Mouse (Mus musculus): ENCODE measurements around the gene Vamp3. TPM values are rescaled to one million over a fixed set of nuclear protein-coding genes. Genes with fewer than 3 reads are reported as not detected.

The Vamp3 gene
- 77.0 TPM for polyA plus RNA-seq (2017; shearing (Covaris generic))

DNA sequence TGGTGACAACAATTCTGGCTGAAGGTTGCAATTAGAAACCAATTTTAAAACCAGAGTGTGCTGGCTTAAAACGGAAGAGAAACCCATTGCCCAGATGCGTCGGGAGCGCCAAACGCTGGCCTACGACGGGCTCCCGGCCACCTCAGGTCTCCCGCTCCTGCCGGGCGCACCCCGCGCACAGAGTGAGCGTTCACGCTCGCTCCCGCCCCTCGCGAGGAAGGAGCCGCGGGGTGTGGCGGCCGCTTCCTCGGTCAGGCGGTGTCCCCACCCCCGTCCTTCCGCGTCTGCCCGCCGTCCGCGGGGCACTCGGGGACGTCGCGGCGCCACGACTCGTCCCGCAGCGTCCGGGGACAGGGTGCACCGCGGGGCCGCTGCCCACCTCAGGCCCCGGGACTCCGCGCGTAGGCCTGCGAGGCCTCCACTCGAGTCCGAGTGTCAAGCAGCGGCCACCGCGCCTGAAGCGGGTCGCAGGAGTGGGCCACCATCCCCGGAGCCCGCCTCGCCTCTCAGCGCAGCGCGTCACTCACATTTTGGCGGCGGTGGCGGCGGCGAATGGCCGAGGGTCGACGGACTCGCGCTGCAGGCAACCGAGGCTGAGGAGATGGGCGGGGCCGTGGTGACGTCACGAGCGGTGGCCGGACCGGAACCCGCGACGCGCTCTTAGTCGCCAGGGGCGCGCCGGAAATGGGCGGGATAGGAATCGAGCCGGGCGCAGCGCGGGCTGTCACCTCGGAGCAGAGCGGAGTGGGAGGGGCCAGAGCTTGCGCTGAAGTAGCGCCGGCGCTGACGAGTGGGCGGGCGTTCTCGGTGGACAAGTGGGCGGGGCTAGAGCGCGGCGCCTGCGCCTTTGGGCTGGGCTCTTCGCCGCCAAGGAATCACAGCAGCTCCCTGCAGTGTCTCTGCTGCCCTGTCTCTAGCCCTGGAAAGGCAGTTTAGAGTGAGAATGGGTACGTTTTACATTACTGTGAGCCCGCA is at the start of gene Vamp3:
Gene Vamp3 (minus strand): TSS at position 617 of the 975 bp plus-strand sequence.

DNA sequence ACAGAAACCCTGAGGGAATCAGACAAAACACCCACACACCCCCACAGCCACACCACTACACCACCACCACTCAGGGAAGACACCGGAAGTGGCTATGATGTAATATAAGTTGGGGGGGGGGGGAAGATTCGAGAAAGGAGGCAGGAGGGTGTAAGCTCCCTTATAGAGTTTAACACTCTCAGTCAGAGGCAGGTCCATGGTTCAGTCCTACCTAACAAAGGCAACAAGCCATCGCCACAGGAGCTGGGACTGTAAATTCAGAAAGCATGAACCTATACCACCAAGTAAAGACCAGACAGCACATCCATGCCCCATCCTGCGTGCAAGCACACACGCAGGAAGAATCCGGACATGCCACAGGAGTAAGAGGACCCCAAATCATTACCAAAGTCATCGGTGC is 31.5 kb upstream of the Vamp3 start, which contains the start of gene Gm13090:
Gene Gm13090 (plus strand): TSS at position 301 of the 400 bp plus-strand sequence.

DNA sequence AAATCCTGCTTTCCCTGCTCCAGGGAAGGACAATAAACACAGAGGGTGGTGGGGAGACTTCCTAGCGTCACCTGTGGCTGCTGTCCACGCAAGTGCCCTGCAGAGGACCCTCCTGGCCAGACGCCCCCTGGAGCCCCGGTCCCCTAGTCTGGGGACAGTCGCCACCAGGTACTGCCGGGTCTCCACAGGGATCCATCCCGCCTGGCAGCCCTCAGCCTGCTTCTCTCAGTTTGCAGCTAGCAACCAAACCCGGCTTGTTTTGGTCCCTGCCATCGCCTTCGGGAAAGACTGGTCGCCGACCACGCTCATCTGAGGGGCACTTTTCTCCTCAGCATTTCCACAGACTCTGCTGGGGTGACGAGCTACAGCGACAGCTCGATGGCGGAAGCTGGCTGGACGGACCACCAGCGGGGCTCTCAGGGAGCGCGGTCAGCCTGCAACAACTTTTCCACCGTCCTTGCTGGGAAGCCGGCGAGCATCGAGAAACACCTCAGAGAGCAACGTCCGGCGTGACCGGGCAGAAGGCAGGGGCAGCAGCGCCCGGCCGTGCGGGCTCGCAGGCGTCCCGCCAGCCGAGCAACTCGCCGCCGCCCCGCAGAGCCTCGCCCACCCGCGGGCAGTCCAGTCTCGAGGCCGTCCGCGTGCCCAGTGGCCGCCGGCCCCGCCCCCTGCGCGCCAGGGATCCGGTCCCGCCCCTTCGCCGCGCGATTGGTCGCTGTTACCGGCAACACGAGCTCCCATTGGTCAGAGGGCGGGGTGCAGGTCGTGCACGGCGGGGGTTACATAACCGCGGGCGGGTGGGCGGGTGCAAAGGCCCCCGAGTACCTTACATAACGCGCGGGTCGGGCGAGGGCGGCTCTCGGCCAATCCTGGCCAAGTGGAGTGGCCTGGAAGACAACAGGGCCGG is 13.5 kb downstream of the Vamp3 start, which contains the start of gene Per3:
Gene Per3 (minus strand): TSS at position 629 of the 907 bp plus-strand sequence.

Other genes with a start within 250 kb of the Vamp3 start
- 52.8 TPM for gene Errfi1, start 204.0 kb downstream of the Vamp3 start, polyA plus RNA-seq (2017; shearing (Covaris generic))
- gene Park7, start 143.5 kb downstream of the Vamp3 start, polyA plus RNA-seq (2017; shearing (Covaris generic)), result 273 TPM
- 32.9 TPM for gene Tnfrsf9, start 143.4 kb downstream of the Vamp3 start, polyA plus RNA-seq (2017; shearing (Covaris generic))
- not detected for gene Uts2, start 60.9 kb downstream of the Vamp3 start, polyA plus RNA-seq (2017; shearing (Covaris generic))
- 5.4 TPM for gene Per3, start 13.3 kb downstream of the Vamp3 start, polyA plus RNA-seq (2017; shearing (Covaris generic))
- not detected for gene Gm13090, start 31.6 kb upstream of the Vamp3 start, polyA plus RNA-seq (2017; shearing (Covaris generic))

Measured in effector memory CD4-positive, alpha-beta T cell, adult 7 months (primary cell).